Mouse (Mus musculus): ENCODE results near the gene Mmel1.

Mmel1 gene

DNA sequence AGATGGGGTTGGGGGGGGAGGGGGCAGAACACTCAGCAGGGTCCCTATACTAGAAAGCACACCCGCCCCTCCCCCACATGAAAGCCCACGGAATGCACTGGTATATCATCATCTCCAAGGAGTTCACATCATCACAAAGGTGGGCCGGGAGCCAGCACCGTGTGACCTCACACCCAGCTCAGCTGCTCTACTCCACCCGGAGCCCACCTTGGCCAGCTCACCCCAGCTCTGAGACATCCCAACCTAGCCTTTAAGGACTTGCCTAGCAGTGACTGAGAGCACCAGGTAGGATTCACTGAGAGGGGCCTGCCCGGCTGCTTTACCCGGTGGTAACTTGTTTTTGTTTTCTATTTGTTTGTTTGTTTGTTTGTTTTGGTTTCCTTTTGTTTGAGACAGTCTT, at the start of gene Mmel1:
TSS of gene Mmel1 (plus strand) at position 146 of the 400 bp plus-strand sequence.
- no peak for DNase-seq

GRCm38 (mm10) chr4:154825662-154826061, 43.7 kb upstream of the Mmel1 start:
- DNase-seq: peak; percentile 58

- no peak for DNase-seq
Observed at GRCm38 (mm10) chr4:154826224-154826623, 43.2 kb upstream of the Mmel1 start.

GRCm38 (mm10) chr4:154827181-154827580, 42.2 kb upstream of the Mmel1 start:
- DNase-seq: no peak

DNA sequence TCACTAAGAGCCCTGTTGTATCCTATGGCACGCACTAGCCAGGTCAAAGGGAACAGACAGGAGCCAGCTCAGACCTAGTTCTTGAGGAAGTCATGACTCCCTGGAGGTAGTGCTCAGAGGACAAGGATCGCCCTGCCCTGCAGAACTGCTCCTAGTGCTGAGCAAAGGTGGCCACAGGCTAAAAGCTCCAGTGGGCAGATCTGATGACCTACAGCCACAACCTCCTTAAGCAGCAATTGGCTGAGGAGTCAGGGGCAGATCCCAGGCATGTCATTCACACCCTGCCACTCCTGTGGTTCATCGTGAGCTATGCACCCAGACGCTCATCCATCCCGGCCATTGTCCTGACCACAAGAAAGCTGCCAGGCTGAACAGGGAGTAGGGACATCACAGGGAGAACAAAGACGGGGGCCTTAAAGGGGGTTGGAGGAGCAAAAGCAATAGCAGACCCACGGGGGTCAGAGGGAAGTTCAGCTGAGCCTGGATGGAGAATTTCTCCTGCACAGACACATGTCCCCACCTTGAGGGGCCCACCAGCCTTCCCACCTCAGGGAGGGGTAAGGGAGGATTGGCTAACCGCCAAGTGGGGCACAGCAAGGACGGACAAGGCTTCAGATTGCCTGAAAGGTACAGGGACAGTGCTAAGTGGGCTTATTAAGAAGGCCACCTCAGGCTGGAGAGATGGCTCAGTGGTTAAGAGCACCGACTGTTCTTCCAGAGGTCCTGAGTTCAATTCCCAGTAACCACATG, 41.3 kb upstream of the Mmel1 start:
- no peak for DNase-seq

DNA sequence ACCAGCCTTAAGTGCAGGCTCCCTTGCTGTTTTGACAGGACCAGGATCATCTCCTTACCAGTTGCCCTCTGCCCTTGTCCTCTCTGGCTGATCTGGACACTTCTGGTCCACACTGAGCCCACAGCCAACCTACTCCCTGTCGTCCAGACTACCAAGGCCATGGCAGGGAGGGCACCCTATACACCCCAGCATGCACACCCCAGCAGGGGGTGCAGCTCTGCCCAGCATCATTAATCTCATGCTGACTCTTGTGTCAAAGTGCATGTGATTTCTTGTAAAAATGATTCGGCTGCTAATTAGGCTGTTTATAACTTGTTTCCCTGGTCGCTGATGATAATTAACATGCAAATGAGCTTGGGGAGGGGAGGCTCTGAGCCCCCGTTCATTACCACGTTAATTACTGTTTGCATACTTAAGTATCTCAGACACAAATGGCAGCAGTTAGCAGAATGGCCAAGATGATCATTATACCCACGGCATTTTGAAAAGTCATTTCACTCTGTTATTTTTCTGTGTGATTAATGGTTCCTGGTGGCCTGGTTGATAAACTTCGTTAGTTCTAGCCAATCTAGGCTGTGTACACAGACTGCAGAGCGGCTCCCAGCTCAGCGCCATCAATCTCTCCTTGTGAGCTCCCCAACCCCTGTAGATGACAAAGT, 37.3 kb upstream of the Mmel1 start:
- DNase-seq: no peak

GRCm38 (mm10) chr4:154836183-154836915, 33.0 kb upstream of the Mmel1 start:
- no peak for DNase-seq

- DNase-seq: peak; percentile 53
Observed at GRCm38 (mm10) chr4:154837170-154837569, 32.2 kb upstream of the Mmel1 start, which contains the start of gene Ttc34. Gene Ttc34, plus strand, starts transcription at chr4:154837459.

GRCm38 (mm10) chr4:154838741-154839140, 30.6 kb upstream of the Mmel1 start:
- DNase-seq: no peak

DNA sequence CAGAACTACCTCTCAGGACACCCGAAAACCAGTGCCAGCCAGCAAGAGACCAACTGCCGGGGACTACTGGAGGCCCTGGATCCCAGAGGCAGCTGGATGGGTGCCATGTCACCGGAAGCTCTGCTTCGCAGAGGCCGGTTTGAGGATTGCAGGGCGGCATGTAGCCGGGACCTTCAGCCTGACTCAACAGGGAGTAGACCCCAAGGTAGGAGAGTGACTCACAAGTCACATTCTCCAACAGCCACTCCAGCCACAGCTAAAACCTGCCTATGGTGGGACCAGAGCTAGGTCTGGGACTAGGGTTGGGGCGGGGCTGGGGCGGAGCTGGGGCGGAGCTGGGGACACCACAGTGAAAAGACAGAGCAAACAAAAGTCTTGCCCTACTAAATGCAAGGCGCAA, 30.0 kb upstream of the Mmel1 start:
- no peak for DNase-seq

DNA sequence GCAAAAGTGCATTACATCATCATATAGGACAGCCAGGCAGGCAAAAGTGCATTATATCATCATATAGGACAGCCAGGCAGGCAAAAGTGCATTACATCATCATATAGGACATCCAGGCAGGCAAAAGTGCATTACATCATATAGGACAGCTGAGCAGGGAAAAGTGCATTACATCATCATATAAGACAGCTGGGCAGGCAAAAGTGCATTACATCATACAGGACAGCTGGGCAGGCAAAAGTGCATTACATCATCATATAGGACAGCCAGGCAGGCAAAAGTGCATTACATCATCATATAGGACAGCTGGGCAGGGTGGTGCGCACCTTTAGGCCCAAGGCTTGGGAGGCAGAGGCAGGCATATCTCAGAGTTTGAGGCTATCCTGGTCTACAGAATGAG, 16.7 kb upstream of the Mmel1 start:
- no peak for DNase-seq

DNA sequence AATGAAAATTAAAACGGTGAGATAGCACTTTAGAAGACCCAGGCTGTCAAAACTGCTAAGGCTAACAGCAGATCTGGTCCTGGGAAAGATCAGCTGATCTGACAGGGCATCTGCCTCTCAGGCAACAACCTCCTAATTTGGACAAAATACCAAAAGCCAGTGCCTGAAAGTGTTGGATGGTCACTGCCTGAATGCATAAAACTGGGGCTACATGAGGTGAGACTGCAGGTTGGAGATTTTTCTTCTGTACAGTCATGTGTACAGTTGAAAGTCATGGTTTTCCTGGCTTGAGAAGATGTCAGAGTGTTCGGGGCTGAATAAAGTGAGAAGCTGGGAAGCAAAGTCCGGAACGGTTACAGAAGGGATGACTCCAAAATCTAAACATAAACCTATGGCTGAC, 15.5 kb upstream of the Mmel1 start:
- DNase-seq: no peak

GRCm38 (mm10) chr4:154854676-154855345, 14.6 kb upstream of the Mmel1 start:
- no peak for DNase-seq

- peak; percentile 79 for DNase-seq
Observed at GRCm38 (mm10) chr4:154855721-154856479, 13.5 kb upstream of the Mmel1 start.

GRCm38 (mm10) chr4:154856480-154856837, 12.9 kb upstream of the Mmel1 start:
- no peak for DNase-seq

DNA sequence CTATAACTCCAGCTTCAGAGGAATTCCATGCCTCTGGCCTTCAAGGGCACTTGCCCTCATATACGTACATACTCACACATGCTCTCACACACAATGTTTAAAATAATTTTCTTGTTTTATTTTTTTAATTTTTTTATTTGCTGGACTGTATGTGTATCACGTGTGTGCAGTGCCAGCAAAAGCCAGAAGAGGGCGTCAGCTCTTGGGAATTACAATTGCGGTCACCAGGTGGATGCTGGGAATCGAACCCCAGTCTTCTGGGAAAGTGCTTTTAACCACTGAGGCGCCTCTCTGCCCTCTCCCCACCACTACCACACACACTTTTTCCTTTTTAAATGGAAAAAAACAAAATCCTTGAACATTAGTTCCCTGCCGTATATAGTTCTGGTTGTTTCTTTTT, 12.5 kb upstream of the Mmel1 start:
- no peak for DNase-seq

DNA sequence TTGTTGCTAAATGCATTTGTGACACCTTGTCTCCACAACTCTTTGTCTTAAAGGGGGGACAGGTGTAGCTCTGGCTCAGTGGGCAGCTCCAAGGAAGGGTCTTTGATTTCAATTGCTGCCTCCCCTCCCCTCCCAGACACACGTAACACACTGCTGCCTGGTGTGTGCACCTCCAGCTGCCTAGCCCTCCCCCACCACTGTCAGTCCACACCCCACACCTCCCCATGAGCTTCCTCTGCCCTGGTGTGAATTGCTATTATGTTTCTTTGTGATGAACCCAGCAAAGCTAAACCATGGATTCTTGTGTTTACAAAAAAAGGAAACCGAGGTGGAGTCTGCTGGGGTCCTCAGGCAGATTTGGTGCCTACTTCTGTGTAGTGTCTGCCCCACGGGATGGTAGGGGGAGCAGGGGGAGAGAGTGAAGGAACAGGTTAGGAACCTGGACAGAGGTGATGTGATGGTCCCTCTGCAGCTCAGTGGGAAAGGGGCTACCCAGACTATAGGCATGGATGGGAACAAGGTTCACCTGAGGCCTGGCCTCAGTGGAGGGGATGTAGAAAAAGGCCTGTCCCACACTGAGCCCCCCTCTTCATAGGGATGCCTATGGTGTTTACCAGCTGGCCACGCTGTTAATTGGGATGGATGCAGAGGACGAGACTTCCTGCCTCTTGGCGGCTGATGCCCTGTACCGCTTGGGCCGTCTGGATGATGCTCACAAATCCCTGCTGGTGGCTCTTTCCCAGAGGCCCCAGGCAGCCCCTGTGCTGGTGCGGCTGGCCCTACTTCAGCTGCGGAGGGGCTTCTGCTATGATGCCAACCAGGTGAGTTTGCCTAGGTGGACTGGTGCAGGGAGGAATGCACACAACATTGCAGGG, 11.8 kb upstream of the Mmel1 start:
- DNase-seq: no peak

DNA sequence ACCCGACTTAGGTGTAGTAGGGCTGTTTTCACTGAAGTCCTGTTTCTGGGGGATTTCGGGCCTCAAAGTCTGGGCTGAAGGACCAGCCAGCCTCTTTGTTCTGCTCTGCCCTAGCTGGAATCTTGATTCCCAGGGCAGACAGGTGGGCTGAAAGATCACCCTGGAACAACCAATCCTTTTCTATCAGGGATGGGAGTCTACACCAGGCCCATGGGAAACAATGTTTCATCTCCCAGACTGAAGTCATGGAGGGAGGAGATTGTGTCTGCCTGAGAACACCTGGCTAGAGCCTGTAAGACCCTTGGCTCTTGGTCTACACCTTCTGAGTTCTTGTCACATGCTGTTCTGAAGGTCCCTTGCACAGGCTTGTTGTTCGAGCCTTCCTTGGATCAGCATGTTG, 10.8 kb upstream of the Mmel1 start:
- DNase-seq: no peak

DNA sequence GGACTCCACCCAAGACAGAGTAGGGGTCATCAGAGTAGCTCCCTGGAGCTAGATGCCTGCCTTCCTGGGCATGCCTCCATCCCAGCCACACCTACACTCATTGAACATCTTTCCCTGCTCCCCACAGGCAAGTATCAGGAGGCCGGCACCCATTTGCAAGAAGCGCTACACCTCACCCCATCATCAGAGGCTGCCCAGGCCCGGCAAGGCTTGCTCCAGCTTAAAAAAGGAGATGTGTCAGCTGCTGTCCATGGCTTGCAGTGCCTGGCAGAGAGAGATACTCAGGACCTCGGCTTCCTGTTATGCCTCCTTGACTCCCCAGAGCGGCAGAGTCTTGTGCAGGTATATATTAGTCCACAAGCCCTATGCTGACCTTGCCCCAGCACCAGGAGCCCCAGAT, 7.4 kb upstream of the Mmel1 start:
- no peak for DNase-seq

DNA sequence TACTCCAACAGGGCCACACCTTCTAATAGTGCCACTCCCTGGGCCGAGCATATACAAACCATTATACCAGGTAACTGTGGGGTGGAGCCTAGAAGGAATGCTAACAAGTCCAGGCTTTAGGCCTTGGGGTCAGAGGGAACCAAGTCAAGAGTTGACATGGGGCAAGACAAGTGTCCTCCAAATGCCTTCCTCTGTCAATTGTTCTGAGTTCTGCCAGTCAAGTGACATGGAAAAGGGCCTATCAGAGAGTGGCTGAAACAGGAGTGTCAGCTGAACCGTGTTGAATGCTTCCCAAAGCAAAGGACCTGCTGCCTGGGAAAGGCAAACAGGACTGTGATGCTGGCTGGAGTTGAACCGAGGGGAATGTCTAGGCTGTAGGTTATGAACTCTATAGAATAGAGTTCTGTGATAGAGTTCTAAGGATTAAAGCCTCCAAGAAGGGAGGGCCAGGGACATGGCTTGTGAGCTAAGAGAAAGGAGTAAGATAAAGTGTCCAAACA, 5.9 kb upstream of the Mmel1 start:
- DNase-seq: no peak

GRCm38 (mm10) chr4:154864271-154864771, 5.1 kb upstream of the Mmel1 start:
- DNase-seq: peak; percentile 95
